Mouse (Mus musculus): ENCODE results near the gene Lemd2.

DNA sequence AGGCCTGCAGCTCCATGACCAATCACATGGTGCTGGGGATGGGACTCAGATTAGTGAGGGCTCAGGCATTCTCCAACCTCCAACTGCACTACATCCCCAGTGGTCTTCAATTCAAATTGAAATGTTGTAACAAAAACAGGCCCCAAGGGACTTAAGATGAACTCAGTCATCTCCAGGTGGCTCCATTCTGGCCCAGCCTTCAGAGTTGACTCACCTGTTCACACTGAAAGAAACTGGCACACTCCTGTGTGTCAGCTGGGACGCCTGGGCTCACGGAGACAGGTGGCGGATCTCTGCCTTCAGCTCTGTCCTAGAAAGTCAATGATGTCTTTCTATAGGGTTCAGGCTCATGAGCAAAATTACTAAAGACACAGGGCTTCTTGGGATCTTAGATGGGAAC is 18.2 kb downstream of the Lemd2 start:
- TF ChIP-seq CTCF (conservative IDR thresholded peaks at IDR 0.05; ENCODE audit: insufficient read depth, insufficient read length, low read depth, low read length) (no peak), POLR2A (IDR thresholded peaks at IDR 0.05; ENCODE audit: low read depth, low read length) (no peak)
